Mouse (Mus musculus): ENCODE results near the gene Smdt1. TPM values are rescaled to one million over a fixed set of nuclear protein-coding genes. Genes with fewer than 3 reads are reported as not detected.

The Smdt1 gene
- polyA plus RNA-seq, 1 experiment: 189 TPM

- H3K4me1 ChIP-seq (ENCODE audit: control insufficient read depth, insufficient read depth, low read length): no peaks in the 10 kb centered on the region
- H3K4me3 ChIP-seq (replicated peaks; ENCODE audit: extremely low read depth, low read depth, low read length): no peak overlapping the region
- no peak for TF ChIP-seq CTCF (IDR thresholded peaks at IDR 0.05; ENCODE audit: insufficient read depth, low read length)
- TF ChIP-seq POLR2A (IDR thresholded peaks at IDR 0.05; ENCODE audit: borderline replicate concordance, extremely low read depth, low read depth, low read length): no peak
- 44% methylated on average over 1 of the region's 1 CpGs for WGBS
- DNase-seq: no peak
Measured at GRCm38 (mm10) chr15:82319613-82320012, 19.1 kb upstream of the Smdt1 start.

GRCm38 (mm10) chr15:82322195-82322594 lies 16.6 kb upstream of the Smdt1 start:
- no peak for DNase-seq
- 80% methylated on average over 8 of the region's 8 CpGs for WGBS
- Histone ChIP-seq H3K4me3 (replicated peaks; ENCODE audit: extremely low read depth, low read depth, low read length) (no peak overlapping the region), H3K4me1 (ENCODE audit: control insufficient read depth, insufficient read depth, low read length) (no peaks in the 10 kb centered on the region)
- TF ChIP-seq POLR2A (IDR thresholded peaks at IDR 0.05; ENCODE audit: borderline replicate concordance, extremely low read depth, low read depth, low read length) (no peak), CTCF (IDR thresholded peaks at IDR 0.05; ENCODE audit: insufficient read depth, low read length) (no peak)

GRCm38 (mm10) chr15:82325382-82325781 lies 13.4 kb upstream of the Smdt1 start:
- TF ChIP-seq POLR2A (IDR thresholded peaks at IDR 0.05; ENCODE audit: borderline replicate concordance, extremely low read depth, low read depth, low read length) (no peak), CTCF (IDR thresholded peaks at IDR 0.05; ENCODE audit: insufficient read depth, low read length) (no peak)
- 70% methylated on average over 2 of the region's 2 CpGs for WGBS
- H3K4me1 ChIP-seq (ENCODE audit: control insufficient read depth, insufficient read depth, low read length): no peaks in the 10 kb centered on the region
- no peak overlapping the region for H3K4me3 ChIP-seq (replicated peaks; ENCODE audit: extremely low read depth, low read depth, low read length)
- DNase-seq: no peak

GRCm38 (mm10) chr15:82335194-82335593 lies 3.6 kb upstream of the Smdt1 start:
- WGBS: 97% methylated on average over 4 of the region's 4 CpGs
- Histone ChIP-seq H3K4me1 (ENCODE audit: control insufficient read depth, insufficient read depth, low read length) (peaks cover 6% of the 10 kb centered on the region), H3K4me3 (replicated peaks; ENCODE audit: extremely low read depth, low read depth, low read length) (no peak overlapping the region)
- DNase-seq: no peak
- no peak for TF ChIP-seq POLR2A (IDR thresholded peaks at IDR 0.05; ENCODE audit: borderline replicate concordance, extremely low read depth, low read depth, low read length)
- no peak for TF ChIP-seq CTCF (IDR thresholded peaks at IDR 0.05; ENCODE audit: insufficient read depth, low read length)

DNA sequence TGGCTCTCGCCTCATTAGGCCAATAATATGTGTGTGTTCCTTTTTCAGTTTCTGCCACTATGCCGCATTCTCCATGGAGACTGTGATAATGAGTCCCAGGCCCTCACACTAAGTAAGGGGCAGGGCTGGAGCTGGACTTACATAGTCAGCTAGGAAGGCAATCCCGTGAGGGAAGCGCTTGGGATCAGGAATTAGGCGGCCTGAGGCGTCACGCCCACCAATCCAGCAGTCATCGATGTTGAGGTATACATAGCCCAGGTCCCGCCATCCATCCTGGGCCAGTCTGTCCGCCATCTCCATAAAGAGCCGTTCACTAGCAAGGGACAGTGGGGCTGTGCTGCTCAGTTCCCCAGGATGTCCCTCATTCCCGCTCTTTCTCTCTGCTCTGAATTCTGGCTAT lies 2.1 kb upstream of the Smdt1 start:
- TF ChIP-seq CTCF (IDR thresholded peaks at IDR 0.05; ENCODE audit: insufficient read depth, low read length): no peak
- no peak overlapping the region for H3K4me3 ChIP-seq (replicated peaks; ENCODE audit: extremely low read depth, low read depth, low read length)
- WGBS: 91% methylated on average over 12 of the region's 12 CpGs
- H3K4me1 ChIP-seq (ENCODE audit: control insufficient read depth, insufficient read depth, low read length): peaks cover 6% of the 10 kb centered on the region
- DNase-seq: no peak

- WGBS: 7% methylated on average over 4 of the region's 4 CpGs
- peak overlapping the region; percentile 90 for H3K4me3 ChIP-seq (replicated peaks; ENCODE audit: extremely low read depth, low read depth, low read length)
- TF ChIP-seq POLR2A (IDR thresholded peaks at IDR 0.05; ENCODE audit: borderline replicate concordance, extremely low read depth, low read depth, low read length) (no peak), CTCF (IDR thresholded peaks at IDR 0.05; ENCODE audit: insufficient read depth, low read length) (no peak)
- peaks cover 6% of the 10 kb centered on the region for H3K4me1 ChIP-seq (ENCODE audit: control insufficient read depth, insufficient read depth, low read length)
- no peak for DNase-seq
Measured at GRCm38 (mm10) chr15:82337875-82338274, 884 bp upstream of the Smdt1 start.

- peak overlapping the region; percentile 90 for H3K4me3 ChIP-seq (replicated peaks; ENCODE audit: extremely low read depth, low read depth, low read length)
- peaks cover 6% of the 10 kb centered on the region for H3K4me1 ChIP-seq (ENCODE audit: control insufficient read depth, insufficient read depth, low read length)
- DNase-seq: no peak
- no peak for TF ChIP-seq POLR2A (IDR thresholded peaks at IDR 0.05; ENCODE audit: borderline replicate concordance, extremely low read depth, low read depth, low read length)
- TF ChIP-seq CTCF (IDR thresholded peaks at IDR 0.05; ENCODE audit: insufficient read depth, low read length): no peak
- 49% methylated on average over 10 of the region's 10 CpGs for WGBS
Measured at GRCm38 (mm10) chr15:82339150-82339549, 391 bp downstream of the Smdt1 start.

DNA sequence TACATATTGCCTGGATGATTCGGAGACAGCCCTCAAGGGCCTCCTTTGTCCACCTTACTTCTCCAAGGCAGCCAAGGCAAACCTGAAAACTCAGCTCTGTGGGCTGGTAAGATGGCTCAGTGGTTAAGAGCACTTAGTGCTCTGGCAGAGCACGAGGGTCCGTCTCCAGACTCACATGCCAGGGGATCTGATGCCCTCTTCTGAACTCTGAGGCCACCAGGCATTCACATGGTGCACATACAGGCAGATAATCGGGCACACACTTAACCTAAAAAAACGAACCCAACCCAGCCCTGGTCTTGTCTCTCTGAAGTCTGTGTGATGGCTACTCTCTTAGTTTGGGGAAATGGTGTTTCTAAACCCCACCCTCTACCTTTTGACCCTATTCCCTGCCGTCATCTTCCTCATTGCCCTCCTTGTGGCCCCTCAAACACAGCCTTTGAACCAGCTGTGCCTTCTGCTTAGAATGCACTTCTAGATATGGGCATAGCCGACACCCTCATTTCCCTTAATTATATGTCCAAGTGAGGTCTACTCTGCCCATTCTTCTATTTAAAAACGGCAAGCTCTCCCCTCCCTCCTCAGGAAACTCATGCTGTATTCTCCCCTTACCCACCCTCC lies 985 bp downstream of the Smdt1 start:
- TF ChIP-seq CTCF (IDR thresholded peaks at IDR 0.05; ENCODE audit: insufficient read depth, low read length): no peak
- TF ChIP-seq POLR2A (IDR thresholded peaks at IDR 0.05; ENCODE audit: borderline replicate concordance, extremely low read depth, low read depth, low read length): no peak
- DNase-seq: no peak
- H3K4me1 ChIP-seq (ENCODE audit: control insufficient read depth, insufficient read depth, low read length): peaks cover 6% of the 10 kb centered on the region
- no peak overlapping the region for H3K4me3 ChIP-seq (replicated peaks; ENCODE audit: extremely low read depth, low read depth, low read length)
- 63% methylated on average over 8 of the region's 8 CpGs for WGBS

DNA sequence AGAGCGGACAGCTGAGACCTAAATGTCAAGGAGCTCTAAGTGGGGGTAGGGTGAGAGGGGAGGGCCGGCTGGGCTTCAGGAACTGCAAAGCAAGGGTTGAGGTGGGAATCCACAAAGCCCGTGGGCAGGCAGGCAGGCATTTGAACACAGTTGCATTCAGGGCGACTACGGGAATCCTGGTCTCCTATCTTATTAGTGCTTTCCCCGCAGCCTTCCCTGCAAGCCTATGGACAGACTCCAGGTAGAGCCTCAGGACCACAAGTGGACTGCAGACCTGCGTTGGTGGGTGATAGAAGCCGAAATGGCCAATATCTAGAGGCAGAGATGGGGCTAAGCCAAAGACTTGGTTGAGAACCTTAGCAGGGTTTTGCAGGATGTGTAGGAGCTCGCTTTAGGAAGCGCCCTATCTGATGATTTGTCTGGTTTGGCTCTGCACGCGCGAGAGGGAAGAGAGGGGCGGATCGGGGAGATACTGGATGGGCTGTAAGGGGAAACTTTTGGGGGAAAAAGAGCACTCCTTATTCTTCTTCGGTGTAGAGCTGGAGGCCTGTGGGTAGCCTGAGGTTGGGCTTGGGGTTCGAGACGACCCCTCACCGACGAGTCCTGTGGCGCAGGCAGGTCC lies 1.8 kb downstream of the Smdt1 start:
- TF ChIP-seq POLR2A (IDR thresholded peaks at IDR 0.05; ENCODE audit: borderline replicate concordance, extremely low read depth, low read depth, low read length) (no peak), CTCF (IDR thresholded peaks at IDR 0.05; ENCODE audit: insufficient read depth, low read length) (no peak)
- no peak for DNase-seq
- 40% methylated on average over 21 of the region's 21 CpGs for WGBS
- H3K4me1 ChIP-seq (ENCODE audit: control insufficient read depth, insufficient read depth, low read length): peaks cover 6% of the 10 kb centered on the region
- peak overlapping the region; percentile 30 for H3K4me3 ChIP-seq (replicated peaks; ENCODE audit: extremely low read depth, low read depth, low read length)

DNA sequence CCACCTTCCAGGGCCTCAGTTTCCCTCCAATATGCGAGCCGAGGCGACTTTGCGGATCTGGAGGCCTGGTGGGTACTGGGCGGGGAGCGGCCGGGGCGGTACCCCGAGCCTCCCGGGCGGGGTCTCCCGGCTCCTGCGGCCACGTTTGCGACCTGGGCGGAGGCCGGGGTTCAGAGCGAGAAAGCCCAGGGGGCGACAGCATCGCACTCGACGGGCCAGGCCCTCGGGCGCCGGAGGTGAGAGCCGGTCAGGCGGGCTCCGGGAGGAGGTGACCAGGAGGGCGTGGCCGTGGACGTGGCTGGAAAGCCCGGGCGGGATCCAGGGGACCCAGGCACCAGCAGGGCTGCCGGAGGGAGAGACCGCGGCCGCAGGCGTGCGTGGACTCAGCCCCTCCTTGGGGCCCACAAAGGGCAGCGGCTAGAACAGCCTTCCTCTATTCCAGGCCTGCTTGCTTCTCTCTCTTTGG lies 2.3 kb downstream of the Smdt1 start:
- Histone ChIP-seq H3K4me3 (replicated peaks; ENCODE audit: extremely low read depth, low read depth, low read length) (peak overlapping the region; percentile 40), H3K4me1 (ENCODE audit: control insufficient read depth, insufficient read depth, low read length) (peaks cover 6% of the 10 kb centered on the region)
- TF ChIP-seq POLR2A (IDR thresholded peaks at IDR 0.05; ENCODE audit: borderline replicate concordance, extremely low read depth, low read depth, low read length) (peak; percentile 32; the same call in 1 of the 2 replicates), CTCF (IDR thresholded peaks at IDR 0.05; ENCODE audit: insufficient read depth, low read length) (no peak)
- peak; percentile 60 for DNase-seq
- WGBS: 4% methylated on average over 40 of the region's 40 CpGs
